Mouse (Mus musculus): Measurements from ENCODE around the gene Fxyd5. TPM values are rescaled to one million over a fixed set of nuclear protein-coding genes. Genes with fewer than 3 reads are reported as not detected.

Fxyd5 gene
- polyA plus RNA-seq, 1 experiment from 2014 or later = 10.2 TPM

DNA sequence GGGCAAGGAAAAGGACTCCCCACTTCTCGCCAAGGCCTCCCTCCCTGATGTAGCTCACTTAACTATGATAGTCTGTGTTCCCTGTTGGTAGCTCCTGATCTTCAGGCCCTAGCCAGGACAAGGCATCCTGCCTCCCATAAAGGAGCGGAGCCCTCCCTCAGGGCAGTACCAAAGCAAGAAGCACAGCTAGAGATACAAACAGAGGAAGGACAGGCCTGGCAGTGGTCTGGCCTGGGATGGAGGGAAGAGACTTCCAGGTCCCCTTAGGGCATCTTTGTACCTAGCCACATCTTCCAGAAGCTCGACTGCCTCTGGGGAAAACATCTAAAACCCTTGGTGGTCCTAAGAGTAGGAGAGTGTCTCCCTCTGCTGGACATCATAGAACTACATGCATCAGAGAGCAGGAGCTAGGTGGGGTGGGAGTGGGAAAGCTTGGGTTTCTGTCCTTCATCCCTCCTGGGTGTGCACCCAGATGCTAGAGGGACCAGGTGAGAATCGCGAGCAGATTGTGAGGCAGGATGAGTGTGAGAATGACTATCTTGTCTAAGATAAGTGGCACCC, 35.7 kb upstream of the Fxyd5 start:
- WGBS = 48% methylated on average over 5 of the region's 5 CpGs
- Histone ChIP-seq H3K9me3 (replicated peaks) (no peaks in the 10 kb centered on the region), H3K4me3 (no peak overlapping the region), H3K27ac (replicated peaks) (peak overlapping the region; percentile 2; the same call in 1 of the 2 replicates), H3K36me3 (no peaks in the 10 kb centered on the region), H3K27me3 (ENCODE audit: low read depth, poor library complexity, severe bottlenecking) (no peaks in the 10 kb centered on the region), H3K4me1 (peaks cover 6% of the 10 kb centered on the region)
- no peak for DNase-seq (ENCODE audit: low spot score)

DNA sequence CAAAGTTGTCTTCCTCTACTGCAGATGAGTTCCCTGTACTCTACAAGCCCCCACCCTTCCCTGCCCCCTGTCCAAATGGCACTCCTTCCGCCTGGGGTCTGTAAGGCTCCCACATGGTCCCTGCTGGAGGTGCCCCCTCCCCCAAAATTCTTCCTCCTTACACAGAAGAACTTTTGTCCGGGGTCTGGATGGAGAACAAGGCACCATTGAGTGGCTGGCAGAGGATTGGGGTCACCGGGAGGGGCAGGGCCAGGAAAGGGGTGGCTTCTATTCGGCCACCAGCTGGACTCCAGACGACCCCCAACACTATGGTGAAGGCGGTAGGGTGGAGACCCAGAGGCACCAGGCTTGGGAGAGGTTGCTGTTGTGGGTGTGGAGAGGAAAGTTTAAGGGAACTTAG, 35.2 kb upstream of the Fxyd5 start:
- no peak overlapping the region for H3K4me3 ChIP-seq
- DNase-seq (ENCODE audit: low spot score) = no peak
- no peaks in the 10 kb centered on the region for H3K27me3 ChIP-seq (ENCODE audit: low read depth, poor library complexity, severe bottlenecking)
- H3K27ac ChIP-seq (replicated peaks) = peak overlapping the region; percentile 2; the same call in 1 of the 2 replicates
- 66% methylated on average over 6 of the region's 6 CpGs for WGBS
- H3K36me3 ChIP-seq = no peaks in the 10 kb centered on the region
- no peaks in the 10 kb centered on the region for H3K9me3 ChIP-seq (replicated peaks)
- peaks cover 3% of the 10 kb centered on the region; the same call in 1 of the 2 replicates for H3K4me1 ChIP-seq

DNA sequence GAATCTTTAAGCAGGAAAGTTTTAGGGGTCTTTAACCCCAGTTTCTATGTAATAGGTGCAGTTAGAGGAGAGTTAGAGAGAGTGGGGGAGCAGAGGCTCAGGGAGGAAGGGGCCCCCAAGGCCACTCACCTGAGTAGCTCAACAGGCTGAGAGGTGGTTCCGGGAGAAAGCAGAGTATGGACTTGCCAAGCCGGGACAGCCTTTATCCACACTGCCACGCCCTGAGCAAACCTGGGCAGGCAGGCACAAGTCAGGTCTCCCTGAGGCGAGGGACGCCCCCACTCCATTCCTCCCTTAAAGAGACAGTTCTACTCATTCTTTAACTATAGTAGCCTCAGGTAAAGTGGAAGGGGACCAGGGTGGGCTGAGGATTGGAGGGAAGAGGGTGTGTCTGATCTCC, 34.2 kb upstream of the Fxyd5 start, which contains the start of gene Fxyd3:
TSS of gene Fxyd3 (minus strand) at position 213 of the 400 bp plus-strand sequence.
- Histone ChIP-seq H3K9me3 (replicated peaks) (no peaks in the 10 kb centered on the region), H3K4me3 (no peak within 1 kb of the TSS), H3K36me3 (no peaks in the 10 kb centered on the region), H3K27me3 (ENCODE audit: low read depth, poor library complexity, severe bottlenecking) (no peaks in the 10 kb centered on the region), H3K4me1 (peaks cover 9% of the 10 kb centered on the region), H3K27ac (replicated peaks) (peak within 1 kb of the TSS; percentile 2; the same call in 1 of the 2 replicates)
- 67% methylated on average over 5 of the region's 5 CpGs for WGBS
- DNase-seq (ENCODE audit: low spot score) = no peak

DNA sequence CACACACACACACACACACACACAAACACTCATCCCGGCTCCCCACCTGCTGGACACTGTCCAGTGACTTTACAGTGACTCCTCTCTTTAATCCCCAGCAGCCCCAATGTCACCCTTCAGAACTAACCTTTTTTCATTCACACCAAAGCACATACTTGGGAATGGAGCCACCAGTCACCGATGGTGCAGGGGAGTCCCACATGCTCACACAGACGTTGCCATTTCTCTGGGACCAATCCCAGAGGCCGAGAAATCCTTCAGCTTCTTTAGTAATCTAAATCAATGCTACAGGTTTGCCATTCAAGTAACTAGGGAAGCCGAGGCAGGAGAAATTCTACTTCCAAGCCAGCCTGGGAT, 32.4 kb upstream of the Fxyd5 start:
- H3K27ac ChIP-seq (replicated peaks) = no peak overlapping the region
- no peaks in the 10 kb centered on the region for H3K27me3 ChIP-seq (ENCODE audit: low read depth, poor library complexity, severe bottlenecking)
- H3K4me3 ChIP-seq = no peak overlapping the region
- no peaks in the 10 kb centered on the region for H3K36me3 ChIP-seq
- no peak for DNase-seq (ENCODE audit: low spot score)
- no peaks in the 10 kb centered on the region for H3K9me3 ChIP-seq (replicated peaks)
- 85% methylated on average over 5 of the region's 5 CpGs for WGBS
- H3K4me1 ChIP-seq = peaks cover 9% of the 10 kb centered on the region

DNA sequence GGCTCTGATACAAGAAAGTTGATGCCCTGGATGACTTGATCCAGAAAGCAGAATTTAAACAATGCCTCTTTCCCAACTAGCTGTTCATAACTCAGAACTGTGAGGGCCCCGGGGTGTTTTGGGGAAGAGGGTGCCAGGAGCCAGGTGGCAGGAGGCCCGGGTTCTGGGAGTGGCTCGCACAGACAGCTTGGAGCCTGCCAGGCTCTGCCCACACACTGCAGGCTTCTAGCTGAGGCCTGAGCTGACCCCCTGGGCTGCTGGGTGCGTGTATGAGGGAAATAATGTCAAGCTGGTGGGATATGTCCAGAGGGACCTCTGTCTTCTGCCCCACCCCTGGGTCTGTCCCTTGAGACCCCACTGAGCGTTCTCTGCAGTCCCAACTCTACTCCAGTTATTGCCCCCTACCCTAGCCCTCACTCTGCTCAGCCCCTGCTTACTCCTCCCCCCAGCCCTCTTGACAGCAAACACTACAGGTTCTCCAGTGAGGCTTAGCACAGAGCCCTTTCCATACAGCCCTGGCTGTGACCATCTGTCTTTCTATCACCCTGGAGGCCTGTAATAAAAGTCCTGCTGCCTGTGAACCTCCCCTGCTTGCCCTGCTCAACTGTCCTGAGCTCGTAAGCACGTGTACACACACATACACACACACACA, 31.9 kb upstream of the Fxyd5 start:
- WGBS = 79% methylated on average over 7 of the region's 7 CpGs
- H3K27ac ChIP-seq (replicated peaks) = no peak overlapping the region

DNA sequence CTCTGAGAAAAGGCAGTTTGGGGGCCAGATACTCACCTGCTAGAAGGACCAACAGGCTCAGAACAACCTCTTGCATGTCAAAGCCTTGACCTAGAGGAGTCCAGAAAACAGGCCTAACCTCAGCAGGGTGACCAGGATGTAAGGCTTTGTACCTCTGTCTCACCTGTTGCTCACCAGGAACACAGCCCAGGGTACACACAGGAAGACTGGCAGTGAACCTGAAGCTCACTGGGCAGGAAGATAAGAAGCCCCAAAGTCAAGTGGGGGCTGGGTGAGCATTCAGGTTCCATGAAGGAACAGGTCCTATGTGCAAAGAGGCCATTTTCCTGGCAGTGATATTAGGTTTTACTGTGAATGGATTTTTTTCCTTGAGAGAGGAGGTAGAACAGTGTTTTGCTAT, 31.3 kb upstream of the Fxyd5 start:
- Histone ChIP-seq H3K4me3 (no peak overlapping the region), H3K27ac (replicated peaks) (no peak overlapping the region), H3K27me3 (ENCODE audit: low read depth, poor library complexity, severe bottlenecking) (no peaks in the 10 kb centered on the region), H3K4me1 (peaks cover 9% of the 10 kb centered on the region), H3K36me3 (no peaks in the 10 kb centered on the region), H3K9me3 (replicated peaks) (no peaks in the 10 kb centered on the region)
- DNase-seq (ENCODE audit: low spot score) = no peak

More for the DNA sequence above, 31.9 kb upstream of the Fxyd5 start:
- DNase-seq (ENCODE audit: low spot score) = no peak
- Histone ChIP-seq H3K36me3 (no peaks in the 10 kb centered on the region), H3K27me3 (ENCODE audit: low read depth, poor library complexity, severe bottlenecking) (no peaks in the 10 kb centered on the region), H3K9me3 (replicated peaks) (no peaks in the 10 kb centered on the region), H3K4me3 (no peak overlapping the region), H3K4me1 (peaks cover 9% of the 10 kb centered on the region)

DNA sequence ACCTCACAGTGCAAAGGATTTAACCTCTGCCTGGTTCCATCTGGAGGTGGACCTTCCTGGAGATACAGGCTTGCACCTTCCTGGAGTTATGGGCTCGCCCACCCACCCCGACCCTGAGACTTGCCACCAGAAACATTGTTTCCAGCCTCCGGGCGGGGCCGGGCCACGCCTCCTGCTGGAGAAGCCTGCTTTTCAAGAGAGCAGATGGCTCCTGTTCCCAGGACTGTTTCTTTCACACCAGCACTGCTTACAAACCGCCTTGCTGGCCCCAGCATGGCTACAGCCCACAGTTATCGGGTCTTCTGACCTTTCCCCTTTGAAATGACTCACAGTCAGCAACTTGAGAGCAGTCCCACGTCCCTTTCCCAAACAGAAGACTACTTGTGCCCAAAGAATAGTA, 30.0 kb upstream of the Fxyd5 start:
- no peak for DNase-seq (ENCODE audit: low spot score)
- H3K27ac ChIP-seq (replicated peaks) = 0 out of 2 replicates have a peak overlapping the region, but pooled peaks have one; percentile 17
- 66% methylated on average over 9 of the region's 9 CpGs for WGBS
- no peak overlapping the region for H3K4me3 ChIP-seq
- H3K9me3 ChIP-seq (replicated peaks) = no peaks in the 10 kb centered on the region
- no peaks in the 10 kb centered on the region for H3K36me3 ChIP-seq
- H3K4me1 ChIP-seq = peaks cover 6% of the 10 kb centered on the region
- no peaks in the 10 kb centered on the region for H3K27me3 ChIP-seq (ENCODE audit: low read depth, poor library complexity, severe bottlenecking)

DNA sequence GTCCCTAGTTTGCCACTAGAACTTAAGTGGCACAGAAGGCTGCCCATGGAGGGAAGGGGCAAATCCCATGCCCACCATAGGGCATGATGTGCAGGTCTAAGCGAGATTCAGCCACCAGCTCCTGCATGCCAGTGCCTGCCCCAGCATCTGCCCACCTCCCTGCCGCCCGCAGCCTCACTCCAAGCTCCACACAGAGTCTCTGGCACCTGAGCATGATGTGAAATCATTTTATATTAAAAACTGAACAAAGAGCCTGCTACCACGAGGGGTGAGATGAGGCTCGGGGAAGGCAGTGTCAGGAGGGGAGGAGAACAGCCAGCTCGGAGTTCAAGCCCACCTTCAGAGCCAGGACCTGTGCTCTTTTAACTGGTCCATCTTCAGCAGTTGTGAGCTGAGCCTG, 28.0 kb upstream of the Fxyd5 start:
- H3K27ac ChIP-seq (replicated peaks) = no peak overlapping the region
- H3K9me3 ChIP-seq (replicated peaks) = no peaks in the 10 kb centered on the region
- no peak overlapping the region for H3K4me3 ChIP-seq
- H3K27me3 ChIP-seq (ENCODE audit: low read depth, poor library complexity, severe bottlenecking) = no peaks in the 10 kb centered on the region
- H3K4me1 ChIP-seq = peaks cover 6% of the 10 kb centered on the region
- H3K36me3 ChIP-seq = no peaks in the 10 kb centered on the region
- no peak for DNase-seq (ENCODE audit: low spot score)
- WGBS = 85% methylated on average over 6 of the region's 6 CpGs

DNA sequence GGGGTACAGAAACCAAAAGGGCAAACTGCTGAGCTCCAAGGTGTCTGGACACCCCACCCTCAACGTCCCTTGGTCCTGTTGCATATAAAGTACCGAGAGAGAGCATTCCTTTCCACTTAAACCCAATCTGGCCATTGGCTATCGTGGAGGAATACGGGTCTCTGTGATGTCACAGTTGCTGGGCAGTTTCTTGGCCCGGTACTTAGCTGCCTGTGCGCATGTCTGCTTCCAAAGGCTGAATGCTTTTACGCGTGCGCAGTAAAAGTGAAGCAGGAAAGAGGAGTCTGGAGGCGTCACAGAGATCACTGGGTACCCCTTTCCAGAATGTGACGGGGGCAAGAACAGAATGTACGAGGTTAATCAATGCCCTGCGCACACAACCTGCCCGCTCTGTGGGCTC, 27.2 kb upstream of the Fxyd5 start:
- WGBS = 92% methylated on average over 14 of the region's 14 CpGs

DNA sequence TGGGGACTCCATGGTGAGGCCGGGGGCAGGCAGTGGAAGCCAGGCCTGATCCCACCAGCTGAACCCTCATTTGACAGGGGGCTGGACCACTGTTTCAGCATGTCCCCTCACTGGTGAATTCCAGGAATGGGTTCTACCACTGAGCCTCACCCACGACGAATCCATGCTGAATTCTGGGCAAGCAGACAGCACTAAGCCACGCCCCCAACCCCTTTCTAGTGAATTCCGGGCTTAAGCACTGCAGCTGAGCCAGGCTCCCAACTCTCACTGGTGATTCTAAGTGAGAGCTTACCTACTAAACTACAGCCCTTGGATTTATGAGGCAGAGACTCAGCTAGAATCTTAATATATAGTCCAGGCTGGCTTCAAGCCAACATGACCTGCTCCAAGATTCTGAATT, 25.6 kb upstream of the Fxyd5 start:
- Histone ChIP-seq H3K27me3 (ENCODE audit: low read depth, poor library complexity, severe bottlenecking) (no peaks in the 10 kb centered on the region), H3K9me3 (replicated peaks) (no peaks in the 10 kb centered on the region), H3K4me3 (no peak overlapping the region), H3K36me3 (no peaks in the 10 kb centered on the region), H3K27ac (replicated peaks) (0 out of 2 replicates have a peak overlapping the region, but pooled peaks have one; percentile 49), H3K4me1 (peaks cover 6% of the 10 kb centered on the region)
- DNase-seq (ENCODE audit: low spot score) = no peak
- WGBS = 48% methylated on average over 5 of the region's 5 CpGs

More for the DNA sequence above, 27.2 kb upstream of the Fxyd5 start:
- Histone ChIP-seq H3K27ac (replicated peaks) (no peak overlapping the region), H3K4me3 (no peak overlapping the region), H3K4me1 (peaks cover 6% of the 10 kb centered on the region), H3K36me3 (no peaks in the 10 kb centered on the region), H3K27me3 (ENCODE audit: low read depth, poor library complexity, severe bottlenecking) (no peaks in the 10 kb centered on the region), H3K9me3 (replicated peaks) (no peaks in the 10 kb centered on the region)
- no peak for DNase-seq (ENCODE audit: low spot score)

DNA sequence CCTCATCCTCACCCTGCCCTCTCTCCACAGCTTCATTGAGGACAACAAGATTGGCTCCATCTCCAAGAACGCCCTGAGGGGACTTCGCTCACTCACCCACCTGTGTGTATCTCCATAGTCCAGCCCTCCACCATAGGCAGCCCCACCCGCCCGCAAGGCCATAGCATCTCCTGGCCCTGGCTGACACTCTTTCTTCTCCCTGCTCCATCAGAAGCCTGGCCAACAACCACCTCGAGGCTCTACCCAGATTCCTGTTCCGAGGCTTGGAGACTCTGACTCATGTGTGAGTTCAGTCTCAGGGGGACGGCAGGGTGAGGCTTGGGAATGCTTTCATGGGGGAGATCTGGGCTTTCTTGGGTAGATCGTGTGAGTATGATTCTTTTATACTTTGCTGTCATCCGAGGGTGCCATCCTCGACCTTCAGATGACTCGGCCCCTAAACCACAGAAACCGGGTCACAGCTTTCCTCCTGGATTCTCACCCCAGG, 20.8 kb upstream of the Fxyd5 start:
- H3K27me3 ChIP-seq (ENCODE audit: low read depth, poor library complexity, severe bottlenecking) = no peaks in the 10 kb centered on the region
- no peak overlapping the region for H3K27ac ChIP-seq (replicated peaks)
- 85% methylated on average over 12 of the region's 12 CpGs for WGBS
- peaks cover 13% of the 10 kb centered on the region for H3K4me1 ChIP-seq
- no peaks in the 10 kb centered on the region for H3K9me3 ChIP-seq (replicated peaks)
- no peak for DNase-seq (ENCODE audit: low spot score)
- H3K36me3 ChIP-seq = no peaks in the 10 kb centered on the region
- no peak overlapping the region for H3K4me3 ChIP-seq

DNA sequence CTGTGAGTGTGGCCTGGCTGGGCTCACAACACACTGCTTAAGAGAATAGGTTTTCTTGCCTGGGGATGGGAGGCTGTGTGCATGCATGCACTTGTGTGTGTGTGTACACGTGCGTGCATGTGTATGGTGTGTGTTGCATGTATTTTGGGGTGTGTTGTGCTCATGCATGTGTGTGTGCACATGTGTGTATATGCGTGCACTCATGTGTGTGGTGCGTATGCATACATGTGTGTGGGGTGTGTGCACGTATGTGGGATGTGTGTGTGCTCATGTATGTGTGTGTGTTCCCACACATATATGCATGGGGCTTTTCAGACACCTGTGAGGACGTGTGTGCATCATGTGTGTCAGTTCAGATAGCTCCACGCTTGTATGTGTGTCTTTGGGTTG, 18.3 kb upstream of the Fxyd5 start:
- Histone ChIP-seq H3K36me3 (no peaks in the 10 kb centered on the region), H3K27me3 (ENCODE audit: low read depth, poor library complexity, severe bottlenecking) (peaks cover 4% of the 10 kb centered on the region; the same call in 1 of the 2 replicates), H3K9me3 (replicated peaks) (no peaks in the 10 kb centered on the region), H3K4me3 (no peak overlapping the region), H3K27ac (replicated peaks) (peak overlapping the region; percentile 79), H3K4me1 (peaks cover 17% of the 10 kb centered on the region)
- DNase-seq (ENCODE audit: low spot score) = no peak
- WGBS = 86% methylated on average over 7 of the region's 7 CpGs

DNA sequence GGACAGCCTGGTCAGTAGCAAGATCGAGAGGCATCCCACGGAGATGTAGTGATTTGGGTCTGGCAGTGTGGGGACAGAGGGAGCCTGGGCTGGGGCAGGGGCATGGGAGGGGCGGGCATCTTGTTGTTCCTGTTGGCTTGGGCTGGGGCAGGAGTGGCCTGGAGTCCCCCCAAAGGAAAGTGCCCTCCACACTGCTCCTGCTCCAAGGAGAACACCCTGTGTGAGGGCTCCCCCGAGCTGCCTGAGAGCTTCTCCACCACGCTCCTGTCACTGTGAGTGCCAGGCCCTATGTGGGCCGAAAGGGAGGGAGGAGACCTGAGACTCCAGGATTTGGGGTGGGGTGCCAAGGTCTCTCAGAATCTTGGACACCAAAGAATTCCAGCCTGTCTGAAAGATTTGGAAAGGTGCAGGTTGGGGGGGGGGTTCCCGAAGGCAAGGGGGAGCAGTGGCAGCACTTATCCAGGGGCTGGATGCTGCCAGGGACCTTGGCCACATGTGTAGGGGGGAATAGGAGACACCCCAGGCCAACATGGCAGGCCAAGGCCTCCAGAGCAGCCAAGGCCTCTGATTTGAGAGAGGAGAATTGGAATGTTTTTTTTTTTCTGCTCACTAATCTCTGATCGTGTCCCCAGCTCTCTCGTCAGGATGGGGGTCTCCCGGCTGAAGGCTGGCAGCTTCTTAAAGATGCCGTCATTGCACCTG, 17.8 kb upstream of the Fxyd5 start:
- no peak overlapping the region for H3K4me3 ChIP-seq
- no peaks in the 10 kb centered on the region for H3K9me3 ChIP-seq (replicated peaks)
- peak overlapping the region; percentile 79 for H3K27ac ChIP-seq (replicated peaks)
- H3K4me1 ChIP-seq = peaks cover 22% of the 10 kb centered on the region
- 65% methylated on average over 11 of the region's 11 CpGs for WGBS
- no peak for DNase-seq (ENCODE audit: low spot score)
- no peaks in the 10 kb centered on the region for H3K36me3 ChIP-seq
- peaks cover 9% of the 10 kb centered on the region; the same call in 1 of the 2 replicates for H3K27me3 ChIP-seq (ENCODE audit: low read depth, poor library complexity, severe bottlenecking)

All from midbrain, embryonic 10.5 days (tissue).